Mouse (Mus musculus): Measurements from ENCODE around the gene Cep170b. TPM values are rescaled to one million over a fixed set of nuclear protein-coding genes. Genes with fewer than 3 reads are reported as not detected.

Gene Cep170b
- polyA plus RNA-seq, 1 experiment, result 73.2 TPM

DNA sequence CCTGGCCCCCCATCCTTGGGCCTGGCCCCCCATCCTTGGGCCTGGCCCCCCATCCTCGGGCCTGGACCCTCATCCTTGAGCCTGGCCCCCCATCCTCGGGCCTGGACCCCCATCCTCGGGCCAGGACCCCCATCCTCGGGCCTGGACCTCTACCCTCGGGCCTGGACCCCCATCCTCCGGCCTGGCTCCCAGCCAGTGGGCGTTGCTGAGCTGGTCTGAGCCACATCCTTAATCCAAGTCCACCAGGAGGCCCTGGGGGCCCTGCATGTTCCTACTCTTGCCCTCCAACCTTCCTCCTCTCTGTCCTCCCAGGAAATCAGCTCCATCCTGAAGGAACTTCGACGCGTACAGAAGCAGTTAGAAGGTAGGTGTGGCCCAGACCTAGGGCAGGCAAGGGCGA lies 24.0 kb downstream of the Cep170b start:
- DNase-seq, result no peak
- no peak overlapping the region for H3K4me3 ChIP-seq (replicated peaks; ENCODE audit: extremely low read depth, low read depth, low read length)
- no peaks in the 10 kb centered on the region; the same call in 1 of the 2 replicates for H3K4me1 ChIP-seq (ENCODE audit: control insufficient read depth, insufficient read depth, low read length)
- no peak for TF ChIP-seq CTCF (IDR thresholded peaks at IDR 0.05; ENCODE audit: insufficient read depth, low read length)
- TF ChIP-seq POLR2A (IDR thresholded peaks at IDR 0.05; ENCODE audit: borderline replicate concordance, extremely low read depth, low read depth, low read length), result no peak
- 81% methylated on average over 10 of the region's 11 CpGs for whole genome bisulfite sequencing

DNA sequence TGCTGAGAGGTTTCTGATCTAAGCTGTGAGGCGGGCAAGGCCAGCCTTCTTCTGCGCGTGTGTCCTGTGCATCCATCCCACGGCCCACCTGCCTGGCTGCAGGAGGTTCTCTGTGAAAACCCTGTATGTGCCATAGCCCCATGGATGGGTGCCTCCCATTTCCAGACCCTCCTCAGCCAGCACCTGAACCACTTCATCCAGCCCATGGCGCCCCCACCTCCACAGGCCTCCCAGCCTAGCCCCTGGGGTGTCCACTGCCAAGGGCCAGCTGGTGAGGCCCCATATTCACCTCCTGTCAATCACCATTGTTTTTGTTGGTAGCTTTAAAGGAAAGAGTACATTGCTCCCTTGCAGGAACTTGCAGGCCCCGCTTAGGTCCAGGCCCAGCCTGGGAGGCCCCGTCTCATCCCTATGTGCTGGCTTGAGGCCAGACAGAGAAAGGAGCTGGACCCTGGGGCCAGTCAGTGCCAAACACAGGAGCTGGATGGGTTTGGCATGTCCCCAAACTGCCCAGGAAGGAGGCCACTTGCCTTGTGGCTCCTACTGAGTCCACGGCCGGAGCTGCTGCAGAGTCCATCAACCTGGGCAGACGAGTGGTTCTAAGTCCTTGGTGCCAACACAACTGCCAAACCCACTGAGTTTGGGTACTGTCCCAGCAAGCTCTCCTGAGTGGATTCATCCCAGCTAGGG lies 24.8 kb downstream of the Cep170b start:
- 90% methylated on average over 10 of the region's 10 CpGs for WGBS
- Histone ChIP-seq H3K4me1 (ENCODE audit: control insufficient read depth, insufficient read depth, low read length) (no peaks in the 10 kb centered on the region; the same call in 1 of the 2 replicates), H3K4me3 (replicated peaks; ENCODE audit: extremely low read depth, low read depth, low read length) (no peak overlapping the region)
- no peak for TF ChIP-seq CTCF (IDR thresholded peaks at IDR 0.05; ENCODE audit: insufficient read depth, low read length)
- no peak for DNase-seq

DNA sequence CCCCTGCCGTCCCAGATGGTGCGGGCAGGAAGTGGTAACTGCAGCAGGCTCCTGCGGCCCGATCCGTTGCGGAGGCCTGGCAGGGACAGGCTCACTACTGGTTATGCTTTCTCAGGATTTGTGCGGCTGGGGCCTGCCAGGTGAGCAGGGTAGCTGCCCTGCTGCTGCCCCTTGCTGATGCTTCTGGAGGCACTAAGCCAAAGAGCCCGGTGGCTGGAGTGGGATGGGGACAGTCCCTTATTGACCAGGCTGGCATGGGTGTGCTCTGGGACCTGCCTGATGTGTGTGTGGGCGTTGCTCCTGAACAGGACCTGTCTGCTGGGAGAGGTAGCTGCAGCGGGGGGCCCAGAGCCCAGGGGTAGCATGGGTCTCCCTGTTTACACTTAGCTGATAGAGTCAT lies 25.5 kb downstream of the Cep170b start:
- H3K4me3 ChIP-seq (replicated peaks; ENCODE audit: extremely low read depth, low read depth, low read length), result no peak overlapping the region
- WGBS, result 88% methylated on average over 10 of the region's 10 CpGs
- DNase-seq, result no peak
- no peak for TF ChIP-seq CTCF (IDR thresholded peaks at IDR 0.05; ENCODE audit: insufficient read depth, low read length)
- TF ChIP-seq POLR2A (IDR thresholded peaks at IDR 0.05; ENCODE audit: borderline replicate concordance, extremely low read depth, low read depth, low read length), result no peak
- H3K4me1 ChIP-seq (ENCODE audit: control insufficient read depth, insufficient read depth, low read length), result no peaks in the 10 kb centered on the region; the same call in 1 of the 2 replicates

DNA sequence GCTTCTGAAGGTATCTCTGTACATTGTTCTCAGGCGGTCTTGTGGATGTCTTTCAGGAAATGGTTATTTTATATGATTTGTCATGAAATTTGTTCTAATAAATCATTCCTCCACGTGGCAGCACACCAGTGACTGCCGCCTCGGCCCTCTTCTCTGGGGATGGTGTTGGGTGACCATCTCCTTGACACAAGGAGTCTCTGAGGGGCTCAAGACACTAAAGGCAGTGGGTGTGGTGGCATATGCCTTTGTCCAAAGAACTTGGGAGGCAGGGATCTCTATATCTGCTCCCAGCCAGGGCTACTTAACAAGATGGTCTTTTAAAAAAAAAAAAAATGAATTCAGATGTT lies 26.2 kb downstream of the Cep170b start:
- 80% methylated on average over 4 of the region's 4 CpGs for WGBS
- no peak for DNase-seq
- no peak for TF ChIP-seq CTCF (IDR thresholded peaks at IDR 0.05; ENCODE audit: insufficient read depth, low read length)
- no peak for TF ChIP-seq POLR2A (IDR thresholded peaks at IDR 0.05; ENCODE audit: borderline replicate concordance, extremely low read depth, low read depth, low read length)
- no peak overlapping the region for H3K4me3 ChIP-seq (replicated peaks; ENCODE audit: extremely low read depth, low read depth, low read length)
- no peaks in the 10 kb centered on the region; the same call in 1 of the 2 replicates for H3K4me1 ChIP-seq (ENCODE audit: control insufficient read depth, insufficient read depth, low read length)

GRCm38 (mm10) chr12:112746808-112747605 lies 26.8 kb downstream of the Cep170b start:
- Histone ChIP-seq H3K4me3 (replicated peaks; ENCODE audit: extremely low read depth, low read depth, low read length) (no peak overlapping the region), H3K4me1 (ENCODE audit: control insufficient read depth, insufficient read depth, low read length) (no peaks in the 10 kb centered on the region; the same call in 1 of the 2 replicates)
- no peak for TF ChIP-seq POLR2A (IDR thresholded peaks at IDR 0.05; ENCODE audit: borderline replicate concordance, extremely low read depth, low read depth, low read length)
- peak; percentile 16; the same call in 1 of the 2 replicates for TF ChIP-seq CTCF (IDR thresholded peaks at IDR 0.05; ENCODE audit: insufficient read depth, low read length)
- WGBS, result 33% methylated on average over 10 of the region's 10 CpGs
- no peak for DNase-seq

DNA sequence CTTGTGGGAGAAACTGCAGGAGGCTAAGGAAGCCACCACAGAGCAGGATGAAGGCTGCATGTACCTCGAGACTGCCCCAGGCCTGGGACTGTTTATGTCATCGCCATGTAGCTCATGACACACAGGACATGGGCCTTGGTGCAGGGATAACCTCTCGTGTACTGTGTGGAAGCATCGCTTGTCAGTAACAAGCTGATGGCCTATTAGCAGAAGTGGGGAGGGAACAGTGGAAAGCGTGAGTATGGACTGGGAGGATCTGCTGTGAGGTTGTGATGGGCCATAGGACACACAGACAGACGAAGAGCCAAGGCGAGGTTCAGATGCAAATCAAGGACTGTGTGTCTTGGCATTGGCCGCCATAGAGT lies 27.3 kb downstream of the Cep170b start:
- TF ChIP-seq CTCF (IDR thresholded peaks at IDR 0.05; ENCODE audit: insufficient read depth, low read length) (no peak), POLR2A (IDR thresholded peaks at IDR 0.05; ENCODE audit: borderline replicate concordance, extremely low read depth, low read depth, low read length) (no peak)
- Histone ChIP-seq H3K4me3 (replicated peaks; ENCODE audit: extremely low read depth, low read depth, low read length) (no peak overlapping the region), H3K4me1 (ENCODE audit: control insufficient read depth, insufficient read depth, low read length) (no peaks in the 10 kb centered on the region; the same call in 1 of the 2 replicates)
- DNase-seq, result no peak
- WGBS, result 77% methylated on average over 8 of the region's 8 CpGs

DNA sequence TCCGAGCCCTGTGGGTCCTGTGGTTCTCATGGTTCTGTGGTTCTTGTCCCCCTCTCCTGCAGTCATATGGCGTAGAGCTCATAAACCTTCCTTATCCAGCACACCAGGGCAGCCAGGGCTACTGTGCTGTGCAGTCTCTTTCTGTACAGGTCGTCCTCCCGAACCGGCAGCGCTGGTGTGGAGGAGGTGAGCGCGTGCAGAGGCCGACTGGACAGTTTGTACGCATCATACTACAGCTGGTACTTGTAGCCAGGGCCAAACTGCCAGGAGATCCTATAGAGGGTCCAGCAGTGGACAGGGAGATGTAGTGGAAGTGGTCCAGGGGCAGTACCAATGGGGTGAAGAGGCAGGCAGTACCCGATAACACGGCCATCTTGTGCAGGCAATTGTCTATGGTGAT lies 30.7 kb downstream of the Cep170b start:
- Histone ChIP-seq H3K4me1 (ENCODE audit: control insufficient read depth, insufficient read depth, low read length) (no peaks in the 10 kb centered on the region; the same call in 1 of the 2 replicates), H3K4me3 (replicated peaks; ENCODE audit: extremely low read depth, low read depth, low read length) (no peak overlapping the region)
- TF ChIP-seq CTCF (IDR thresholded peaks at IDR 0.05; ENCODE audit: insufficient read depth, low read length) (no peak), POLR2A (IDR thresholded peaks at IDR 0.05; ENCODE audit: borderline replicate concordance, extremely low read depth, low read depth, low read length) (no peak)
- no peak for DNase-seq
- WGBS, result 78% methylated on average over 12 of the region's 12 CpGs

GRCm38 (mm10) chr12:112752399-112752798 lies 32.1 kb downstream of the Cep170b start:
- no peak for TF ChIP-seq POLR2A (IDR thresholded peaks at IDR 0.05; ENCODE audit: borderline replicate concordance, extremely low read depth, low read depth, low read length)
- TF ChIP-seq CTCF (IDR thresholded peaks at IDR 0.05; ENCODE audit: insufficient read depth, low read length), result no peak
- Histone ChIP-seq H3K4me3 (replicated peaks; ENCODE audit: extremely low read depth, low read depth, low read length) (no peak overlapping the region), H3K4me1 (ENCODE audit: control insufficient read depth, insufficient read depth, low read length) (no peaks in the 10 kb centered on the region)
- DNase-seq, result no peak
- 32% methylated on average over 2 of the region's 2 CpGs for WGBS

DNA sequence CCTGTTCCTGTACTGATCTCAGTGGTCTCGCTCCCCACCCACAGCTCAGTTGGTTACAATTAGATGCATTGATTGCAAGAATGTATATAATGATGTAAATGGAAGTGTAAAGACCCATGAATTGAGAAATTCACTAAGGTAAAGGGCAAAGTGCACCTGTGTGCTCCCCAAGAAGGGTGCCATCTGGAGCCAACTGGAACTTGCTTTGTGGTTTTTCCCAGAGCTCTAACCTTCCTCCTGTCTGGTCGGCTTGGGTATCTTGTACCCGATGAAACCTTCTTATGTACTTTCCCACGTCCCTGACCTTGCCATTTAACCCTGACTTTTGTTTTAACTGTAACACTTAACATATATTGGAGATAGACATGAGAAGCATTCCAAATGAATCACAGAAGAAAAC lies 35.6 kb downstream of the Cep170b start:
- no peak for DNase-seq
- Histone ChIP-seq H3K4me3 (replicated peaks; ENCODE audit: extremely low read depth, low read depth, low read length) (no peak overlapping the region), H3K4me1 (ENCODE audit: control insufficient read depth, insufficient read depth, low read length) (no peaks in the 10 kb centered on the region)
- TF ChIP-seq POLR2A (IDR thresholded peaks at IDR 0.05; ENCODE audit: borderline replicate concordance, extremely low read depth, low read depth, low read length) (no peak), CTCF (IDR thresholded peaks at IDR 0.05; ENCODE audit: insufficient read depth, low read length) (no peak)
- WGBS, result 63% methylated on average over 4 of the region's 4 CpGs

DNA sequence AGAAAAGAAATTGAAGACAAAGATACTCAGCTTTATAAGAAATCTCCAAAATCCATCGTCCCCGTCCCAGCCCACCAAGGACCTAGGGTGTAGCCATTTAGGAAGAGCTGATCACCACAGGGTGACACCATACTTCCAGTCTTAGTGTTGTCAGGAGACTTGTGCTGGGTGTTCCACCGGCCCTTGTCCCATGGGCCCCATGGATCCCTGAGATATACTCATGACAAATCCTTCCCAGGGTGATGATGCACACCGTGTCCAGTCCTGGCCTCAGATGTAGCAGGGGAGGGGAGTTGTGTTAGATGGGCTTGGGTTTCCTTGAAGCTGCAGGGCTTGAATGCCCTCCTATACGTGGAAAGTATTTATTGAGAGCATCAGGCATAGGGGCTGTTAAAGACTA lies 37.6 kb downstream of the Cep170b start:
- 83% methylated on average over 5 of the region's 5 CpGs for WGBS
- no peak for TF ChIP-seq CTCF (IDR thresholded peaks at IDR 0.05; ENCODE audit: insufficient read depth, low read length)
- TF ChIP-seq POLR2A (IDR thresholded peaks at IDR 0.05; ENCODE audit: borderline replicate concordance, extremely low read depth, low read depth, low read length), result no peak
- no peak for DNase-seq
- Histone ChIP-seq H3K4me3 (replicated peaks; ENCODE audit: extremely low read depth, low read depth, low read length) (no peak overlapping the region), H3K4me1 (ENCODE audit: control insufficient read depth, insufficient read depth, low read length) (no peaks in the 10 kb centered on the region)

Data from lung, adult 2 months (tissue).